Mouse (Mus musculus) ES-E14 (cell line): ENCODE measurements at regions not wholly inside any gene's neighbourhood (a gene's known extent, or its start where the extent isn't known, plus 50 kb on each side); places are given as distances from the start of the nearest gene placed in this dataset.

ENCODE experiments used
- CHD2 ChIP-seq: IDR thresholded peaks from 2 replicates; pipeline ENCODE4 v1.6.1; 2014; ENCODE audit warnings: mild to moderate bottlenecking, low read depth, low read length, inconsistent platforms
- HCFC1 ChIP-seq: IDR thresholded peaks from 2 replicates; pipeline ENCODE4 v1.6.1; 2012; ENCODE audit warnings: low read length, inconsistent platforms, borderline replicate concordance; ENCODE audit not compliant: insufficient read depth
- MAFK ChIP-seq: IDR thresholded peaks from 2 replicates; pipeline ENCODE4 v1.6.1; 2014; ENCODE audit warnings: mild to moderate bottlenecking, low read depth, low read length, inconsistent platforms; ENCODE audit not compliant: insufficient read depth
- ZC3H11A ChIP-seq: IDR thresholded peaks from 2 replicates; pipeline ENCODE4 v1.6.1; 2012; ENCODE audit warnings: low read depth, mild to moderate bottlenecking, inconsistent platforms, low read length, borderline replicate concordance
- ZNF384 ChIP-seq: IDR thresholded peaks from 2 replicates; pipeline ENCODE4 v1.6.1; 2012; ENCODE audit warnings: low read depth, low read length, inconsistent platforms

GRCm38 (mm10) chr16:24232001-24232530 lies 161.2 kb upstream of the Lpp start:
- TF ChIP-seq MAFK (no peak), CHD2 (no peak), HCFC1 (no peak), ZC3H11A (no peak), ZNF384 (no peak)
